Mouse (Mus musculus) CH12.LX (cell line): ENCODE measurements at regions not wholly inside any gene's neighbourhood (a gene's known extent, or its start where the extent isn't known, plus 50 kb on each side); places are given as distances from the start of the nearest gene placed in this dataset.

Experiments used
- DNase-seq: peaks from one replicate; pipeline ENCODE4 v3.0.0-alpha.2; 2013; ENCODE audit errors: extremely low read depth
- H3K27ac ChIP-seq: 2 replicates; pipeline ENCODE4 v1.5.1; 2012; ENCODE audit warnings: low read depth, mild to moderate bottlenecking, control low read depth, moderate library complexity; ENCODE audit not compliant: insufficient read depth
- H3K27me3 ChIP-seq: replicated peaks from 2 replicates; pipeline ENCODE3; 2012; ENCODE audit warnings: inconsistent platforms
- H3K36me3 ChIP-seq, 2 experiments: replicated peaks in 1 of 2; 2 replicates each; pipeline versions ENCODE3 to v1.6.1; 2012; ENCODE audit warnings: inconsistent platforms in 1 of 2, low read length in 1 of 2, mild to moderate bottlenecking in 1 of 2, mixed read lengths in 1 of 2, moderate library complexity in 1 of 2; ENCODE audit not compliant: control insufficient read depth in 1 of 2, insufficient read depth in 1 of 2
- H3K4me1 ChIP-seq, 2 experiments: 2 replicates each; pipeline ENCODE4 v1.6.1; 2012; ENCODE audit warnings: inconsistent platforms in 1 of 2, moderate library complexity in 1 of 2; ENCODE audit not compliant: insufficient read depth in 2 of 2, control insufficient read depth in 1 of 2
- H3K4me2 ChIP-seq: 2 replicates; pipeline ENCODE4 v1.6.1; 2012; ENCODE audit warnings: low read depth, mild to moderate bottlenecking, control low read depth; ENCODE audit not compliant: poor library complexity, insufficient read depth, severe bottlenecking
- H3K4me3 ChIP-seq, 3 experiments: fragments of 150-350 bp in 1 of 3; sonication (generic) in 1 of 3; replicated peaks in 1 of 3; 2 replicates each; pipeline versions ENCODE3 to v1.5.1; 2011 to 2012; ENCODE audit warnings: low read depth in 2 of 3, low read length in 2 of 3, mild to moderate bottlenecking in 2 of 3, moderate library complexity in 2 of 3, control low read depth in 1 of 3, improper control_type of control experiment in 1 of 3, inconsistent platforms in 1 of 3, mixed read lengths in 1 of 3; ENCODE audit not compliant: poor library complexity in 1 of 3
- H3K79me2 ChIP-seq: replicated peaks from 2 replicates; pipeline ENCODE4 v1.6.1; 2012; ENCODE audit warnings: mild to moderate bottlenecking, moderate library complexity; ENCODE audit not compliant: control insufficient read depth, poor library complexity, insufficient read depth, severe bottlenecking; ENCODE audit errors: extremely low read depth
- H3K9ac ChIP-seq: 2 replicates; pipeline ENCODE4 v1.6.1; 2012; ENCODE audit warnings: low read depth, mild to moderate bottlenecking, control low read depth, moderate library complexity; ENCODE audit not compliant: insufficient read depth
- H3K9me3 ChIP-seq: replicated peaks from 2 replicates; pipeline ENCODE3; 2012; ENCODE audit warnings: low read length, inconsistent platforms, mixed read lengths
- BHLHE40 ChIP-seq: IDR thresholded peaks from 2 replicates; pipeline ENCODE4 v1.6.1; 2011; ENCODE audit warnings: mild to moderate bottlenecking, low read depth, low read length, improper control_type of control experiment
- CHD1 ChIP-seq: IDR thresholded peaks from 2 replicates; pipeline ENCODE4 v1.6.1; 2012; ENCODE audit warnings: low read depth, low read length, improper control_type of control experiment, inconsistent platforms
- CHD2 ChIP-seq: IDR thresholded peaks from 2 replicates; pipeline ENCODE4 v1.6.1; 2011; ENCODE audit warnings: low read length, improper control_type of control experiment
- CTCF ChIP-seq, 2 experiments: IDR thresholded peaks in 1 of 2; conservative IDR thresholded peaks in 1 of 2; 2 replicates each; pipeline ENCODE4 v1.5.1; 2011 to 2012; ENCODE audit warnings: low read depth in 2 of 2, low read length in 2 of 2, improper control_type of control experiment in 1 of 2, inconsistent platforms in 1 of 2, mild to moderate bottlenecking in 1 of 2, moderate library complexity in 1 of 2
- ELF1 ChIP-seq: IDR thresholded peaks from 2 replicates; pipeline ENCODE4 v1.6.1; 2014; ENCODE audit warnings: low read depth, mild to moderate bottlenecking, inconsistent platforms, low read length, improper control_type of control experiment
- EP300 ChIP-seq: IDR thresholded peaks from 2 replicates; pipeline ENCODE4 v1.6.1; 2011; ENCODE audit warnings: low read length, improper control_type of control experiment
- ETS1 ChIP-seq: conservative IDR thresholded peaks from 2 replicates; pipeline ENCODE4 v1.6.1; 2012; ENCODE audit warnings: low read depth, mild to moderate bottlenecking, inconsistent platforms, low read length, improper control_type of control experiment, moderate library complexity
- GABPA ChIP-seq: IDR thresholded peaks from 2 replicates; pipeline ENCODE4 v1.6.1; 2012; ENCODE audit warnings: low read depth, low read length, improper control_type of control experiment, inconsistent platforms; ENCODE audit not compliant: insufficient replicate concordance
- HCFC1 ChIP-seq: IDR thresholded peaks from 2 replicates; pipeline ENCODE4 v1.6.1; 2012; ENCODE audit warnings: low read depth, mild to moderate bottlenecking, inconsistent platforms, low read length, improper control_type of control experiment
- IRF4 ChIP-seq: IDR thresholded peaks from 2 replicates; pipeline ENCODE4 v1.6.1; 2014; ENCODE audit warnings: low read depth, mild to moderate bottlenecking, inconsistent platforms, low read length, improper control_type of control experiment
- JUN ChIP-seq: IDR thresholded peaks from 2 replicates; pipeline ENCODE4 v1.6.1; 2011; ENCODE audit warnings: low read depth, mild to moderate bottlenecking, low read length, improper control_type of control experiment, moderate library complexity; ENCODE audit not compliant: insufficient read depth
- JUND ChIP-seq: conservative IDR thresholded peaks from 2 replicates; pipeline ENCODE4 v1.6.1; 2011; ENCODE audit warnings: low read depth, low read length, improper control_type of control experiment
- KAT2A ChIP-seq: IDR thresholded peaks from 2 replicates; pipeline ENCODE4 v1.6.1; 2012; ENCODE audit warnings: low read length, improper control_type of control experiment, inconsistent platforms; ENCODE audit not compliant: insufficient replicate concordance
- MAFK ChIP-seq: IDR thresholded peaks from 2 replicates; pipeline ENCODE4 v1.6.1; 2011; ENCODE audit warnings: low read length, improper control_type of control experiment; ENCODE audit not compliant: insufficient replicate concordance
- MAZ ChIP-seq: IDR thresholded peaks from 2 replicates; pipeline ENCODE4 v1.6.1; 2012; ENCODE audit warnings: low read depth, mild to moderate bottlenecking, inconsistent platforms, low read length, improper control_type of control experiment, moderate library complexity
- MEF2A ChIP-seq: IDR thresholded peaks from 2 replicates; pipeline ENCODE4 v1.6.1; 2014; ENCODE audit warnings: low read depth, mild to moderate bottlenecking, inconsistent platforms, low read length, improper control_type of control experiment, borderline replicate concordance
- MYC ChIP-seq: IDR thresholded peaks from 2 replicates; pipeline ENCODE4 v1.6.1; 2011; ENCODE audit warnings: low read depth, mild to moderate bottlenecking, improper control_type of control experiment, low read length
- NRF1 ChIP-seq: IDR thresholded peaks from 2 replicates; pipeline ENCODE4 v1.6.1; 2014; ENCODE audit warnings: low read depth, mild to moderate bottlenecking, inconsistent platforms, low read length, improper control_type of control experiment, moderate library complexity
- POLR2AphosphoS2 ChIP-seq: IDR thresholded peaks from 2 replicates; pipeline ENCODE4 v1.6.1; 2011; ENCODE audit warnings: low read depth, low read length, improper control_type of control experiment
- RCOR1 ChIP-seq: conservative IDR thresholded peaks from 2 replicates; pipeline ENCODE4 v1.6.1; 2012; ENCODE audit warnings: low read depth, mild to moderate bottlenecking, inconsistent platforms, low read length, improper control_type of control experiment
- SIN3A ChIP-seq: IDR thresholded peaks from 2 replicates; pipeline ENCODE4 v1.6.1; 2012; ENCODE audit warnings: low read length, improper control_type of control experiment, inconsistent platforms
- SMC3 ChIP-seq: IDR thresholded peaks from 2 replicates; pipeline ENCODE4 v1.6.1; 2011; ENCODE audit warnings: low read depth, low read length, improper control_type of control experiment
- TBP ChIP-seq: conservative IDR thresholded peaks from 2 replicates; pipeline ENCODE4 v1.6.1; 2011; ENCODE audit warnings: low read depth, low read length, improper control_type of control experiment
- TCF12 ChIP-seq: IDR thresholded peaks from 2 replicates; pipeline ENCODE4 v1.6.1; 2014; ENCODE audit warnings: low read depth, mild to moderate bottlenecking, inconsistent platforms, low read length, improper control_type of control experiment
- UBTF ChIP-seq: IDR thresholded peaks from 2 replicates; pipeline ENCODE4 v1.6.1; 2012; ENCODE audit warnings: low read depth, mild to moderate bottlenecking, inconsistent platforms, low read length, improper control_type of control experiment, moderate library complexity
- USF2 ChIP-seq: conservative IDR thresholded peaks from 2 replicates; pipeline ENCODE4 v1.6.1; 2011; ENCODE audit warnings: low read depth, low read length, improper control_type of control experiment
- ZC3H11A ChIP-seq: IDR thresholded peaks from 2 replicates; pipeline ENCODE4 v1.6.1; 2012; ENCODE audit warnings: low read depth, mild to moderate bottlenecking, inconsistent platforms, low read length, improper control_type of control experiment
- ZKSCAN1 ChIP-seq: IDR thresholded peaks from 2 replicates; pipeline ENCODE4 v1.6.1; 2012; ENCODE audit warnings: low read depth, inconsistent platforms, low read length, improper control_type of control experiment, borderline replicate concordance
- ZMIZ1 ChIP-seq: IDR thresholded peaks from 2 replicates; pipeline ENCODE4 v1.6.1; 2012; ENCODE audit warnings: low read depth, mild to moderate bottlenecking, inconsistent platforms, low read length, improper control_type of control experiment
- ZNF384 ChIP-seq: IDR thresholded peaks from 2 replicates; pipeline ENCODE4 v1.6.1; 2012; ENCODE audit warnings: low read depth, low read length, improper control_type of control experiment, inconsistent platforms
- dilution Hi-C: fragments of 300-500 bp; cut with MboI; formaldehyde crosslinking; loops from 2 replicates; pipeline ENCODE4 v1.14.3; 2020; ENCODE audit warnings: low sequenced_read_pairs; ENCODE audit not compliant: extremely low pct_unique_long_range_greater_than_20kb, extremely low pct_ligation_motif_present
- in situ Hi-C: fragments of 300-500 bp; cut with MboI; formaldehyde crosslinking; loops from 3 replicates; pipeline ENCODE4 v1.14.3; 2019; ENCODE audit warnings: low sequenced_read_pairs, low pct_ligation_motif_present, low pct_unique_long_range_greater_than_20kb, mixed read lengths

DNA sequence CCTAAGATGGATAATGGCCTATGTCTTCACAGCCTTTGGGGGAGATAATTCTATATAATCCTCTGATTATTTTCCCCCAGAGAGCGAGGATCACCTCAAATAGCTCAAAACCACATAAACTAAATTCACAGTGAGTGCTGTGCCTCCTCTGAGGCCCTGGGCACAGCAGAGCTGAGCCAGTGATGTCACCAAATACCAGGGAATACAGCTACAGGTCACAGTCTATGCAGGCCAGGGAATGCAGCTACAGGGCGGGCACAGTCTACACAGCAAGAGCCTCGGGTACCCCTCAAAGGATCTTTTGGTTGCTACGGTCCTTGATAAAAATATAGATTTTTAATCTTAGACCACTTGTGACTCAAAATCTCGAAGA lies 211.4 kb downstream of the Tgfb2 start:
- Histone ChIP-seq H3K79me2 (no peaks in the 10 kb centered on the region), H3K27ac (no peak overlapping the region), H3K4me3 (no peak overlapping the region), H3K4me2 (no peak overlapping the region), H3K4me1 (no peaks in the 10 kb centered on the region), H3K27me3 (no peaks in the 10 kb centered on the region), H3K36me3 (no peaks in the 10 kb centered on the region), H3K9ac (no peak overlapping the region), H3K9me3 (peaks cover 60% of the 10 kb centered on the region)
- in situ Hi-C loops (no loop called here), dilution Hi-C loops (no loop called here)
- TF ChIP-seq KAT2A (no peak), CTCF (conservative IDR thresholded peaks at IDR 0.05 in 1 of 2, IDR thresholded peaks at IDR 0.05 in 1 of 2; ENCODE audit: low read depth in 2 of 2, low read length in 2 of 2) (no peak), ELF1 (no peak), IRF4 (no peak), SIN3A (no peak), JUND (no peak), TCF12 (no peak), EP300 (no peak), ZMIZ1 (no peak), MAZ (no peak), ZC3H11A (no peak), POLR2AphosphoS2 (no peak), ZNF384 (no peak), RCOR1 (no peak), MEF2A (no peak), SMC3 (no peak), NRF1 (no peak), MAFK (no peak), MYC (no peak), UBTF (no peak)
- no peak for DNase-seq

DNA sequence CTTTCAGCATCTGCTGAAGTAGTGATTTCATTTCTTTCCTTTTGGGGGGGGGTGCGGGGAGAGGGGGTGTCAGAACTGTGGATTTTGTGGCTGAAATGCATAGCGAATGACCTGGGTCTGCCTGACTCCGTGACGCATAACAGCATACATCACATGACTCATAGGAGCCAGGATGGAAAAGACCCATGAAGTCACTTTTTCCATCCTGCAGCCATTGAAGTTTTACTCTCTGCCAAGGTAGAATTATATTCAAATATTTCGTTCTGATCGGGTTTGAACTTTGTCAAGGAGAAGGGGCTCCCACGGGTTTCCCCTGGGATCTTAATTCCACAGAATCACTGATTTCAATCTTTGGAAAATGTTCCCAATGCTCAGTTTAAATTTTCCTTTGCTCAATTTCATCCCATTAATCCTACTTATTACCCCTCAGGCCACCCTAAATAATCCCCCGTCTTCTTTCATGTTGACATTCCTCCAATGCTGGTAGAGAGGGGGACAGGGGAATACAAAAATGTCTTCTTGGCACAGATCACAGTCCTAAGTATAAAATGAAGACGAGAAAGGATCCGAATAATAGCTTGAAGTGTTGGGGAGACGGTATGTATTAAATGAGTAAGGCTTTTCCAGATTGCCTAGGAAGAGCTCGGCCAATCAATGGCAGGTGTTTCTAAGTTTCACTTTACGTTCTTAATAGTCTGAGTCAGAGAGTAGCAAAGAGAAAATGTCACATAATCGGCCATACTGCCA lies 212.0 kb downstream of the Tgfb2 start:
- Histone ChIP-seq H3K27ac (no peak overlapping the region), H3K9ac (no peak overlapping the region), H3K9me3 (peaks cover 58% of the 10 kb centered on the region), H3K36me3 (no peaks in the 10 kb centered on the region), H3K27me3 (no peaks in the 10 kb centered on the region), H3K4me3 (no peak overlapping the region), H3K79me2 (no peaks in the 10 kb centered on the region), H3K4me1 (no peaks in the 10 kb centered on the region), H3K4me2 (no peak overlapping the region)
- DNase-seq = no peak
- dilution Hi-C loops = no loop called here
- no peak for TF ChIP-seq SMC3
- TF ChIP-seq HCFC1 = no peak
- TF ChIP-seq MAZ = no peak
- TF ChIP-seq POLR2AphosphoS2 = no peak
- TF ChIP-seq USF2 = no peak
- no peak for TF ChIP-seq TBP
- no peak for TF ChIP-seq JUN
- no peak for TF ChIP-seq KAT2A
- TF ChIP-seq JUND = no peak
- no peak for TF ChIP-seq CHD1
- TF ChIP-seq GABPA = no peak
- no peak for TF ChIP-seq BHLHE40
- TF ChIP-seq CHD2 = no peak
- no peak for TF ChIP-seq ETS1
- TF ChIP-seq CTCF (conservative IDR thresholded peaks at IDR 0.05 in 1 of 2, IDR thresholded peaks at IDR 0.05 in 1 of 2; ENCODE audit: low read depth in 2 of 2, low read length in 2 of 2) = no peak
- TF ChIP-seq EP300 = no peak
- no peak for TF ChIP-seq ZKSCAN1
- no peak for TF ChIP-seq ZMIZ1
- TF ChIP-seq RCOR1 = no peak
- in situ Hi-C loops = no loop called here
